Mouse (Mus musculus) thymus, adult 2 months (tissue): ENCODE measurements at regions not wholly inside any gene's neighbourhood (a gene's known extent, or its start where the extent isn't known, plus 50 kb on each side); places are given as distances from the start of the nearest gene placed in this dataset.

Experiments used
- CTCF ChIP-seq: fragments of 200-500 bp; IDR thresholded peaks from 2 replicates; pipeline ENCODE4 v1.5.1; 2012; ENCODE audit warnings: mild to moderate bottlenecking, control low read depth, low read length, moderate library complexity, borderline replicate concordance; ENCODE audit not compliant: control insufficient read depth, poor library complexity, insufficient read depth; ENCODE audit errors: extremely low read depth
- POLR2A ChIP-seq: fragments of 200-500 bp; IDR thresholded peaks from 2 replicates; pipeline ENCODE4 v1.6.1; 2012; ENCODE audit warnings: mild to moderate bottlenecking, low read length, control low read depth, moderate library complexity; ENCODE audit not compliant: control insufficient read depth, poor library complexity, insufficient read depth; ENCODE audit errors: extremely low read depth

DNA sequence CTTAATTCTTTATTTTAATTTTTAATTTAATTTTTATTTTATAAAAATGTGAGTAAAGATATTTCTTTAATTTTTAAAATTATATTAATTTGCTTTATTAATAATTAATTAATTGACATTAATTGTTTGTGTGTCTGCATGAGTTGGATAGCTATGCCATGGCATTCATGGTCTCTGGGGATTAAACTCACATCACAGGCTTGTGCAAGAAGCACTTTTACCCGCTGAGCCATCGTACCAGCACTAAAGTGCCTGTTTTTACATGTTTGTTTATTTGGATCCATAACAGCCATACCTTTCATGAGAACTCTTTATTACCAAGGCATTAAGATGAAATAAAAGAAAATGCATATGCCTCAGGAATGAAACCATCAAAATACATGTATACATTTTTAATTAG, 453.7 kb upstream of the Arid1b start:
- TF ChIP-seq CTCF, result no peak
- TF ChIP-seq POLR2A, result no peak
